Mouse (Mus musculus) lung, postnatal 10 days (tissue): ENCODE measurements around the gene Ankrd22.
"Not testable (repeated sequence)": the region's sequence is repeated elsewhere in the genome, so short reads cannot be mapped to it uniquely, and the experiment has no call there.

Experiments used
- DNase-seq: peaks from one replicate; pipeline ENCODE4 v3.0.0; 2021

Ankrd22 gene

DNA sequence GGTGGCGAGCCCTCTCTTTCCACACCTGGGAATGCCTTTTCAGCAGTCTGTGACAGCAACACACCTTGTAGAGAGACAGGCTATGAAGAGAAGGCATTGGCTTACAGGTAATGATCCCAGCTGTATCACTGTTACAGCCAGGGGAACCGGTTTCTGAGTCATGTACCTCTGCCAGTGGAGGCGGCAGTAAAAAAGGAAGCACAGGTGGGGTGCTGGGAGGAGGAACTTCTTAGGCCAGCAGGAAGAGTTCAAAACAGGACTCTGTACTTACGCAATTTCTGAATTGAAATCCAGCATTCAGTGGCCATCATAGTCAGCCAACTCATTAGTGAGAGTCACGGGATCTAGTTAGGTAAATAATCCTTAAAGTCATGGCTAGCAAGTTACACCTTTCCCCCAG, at the start of gene Ankrd22:
Gene Ankrd22 (minus strand): TSS at position 163 of the 400 bp plus-strand sequence.
- DNase-seq, result no peak

DNA sequence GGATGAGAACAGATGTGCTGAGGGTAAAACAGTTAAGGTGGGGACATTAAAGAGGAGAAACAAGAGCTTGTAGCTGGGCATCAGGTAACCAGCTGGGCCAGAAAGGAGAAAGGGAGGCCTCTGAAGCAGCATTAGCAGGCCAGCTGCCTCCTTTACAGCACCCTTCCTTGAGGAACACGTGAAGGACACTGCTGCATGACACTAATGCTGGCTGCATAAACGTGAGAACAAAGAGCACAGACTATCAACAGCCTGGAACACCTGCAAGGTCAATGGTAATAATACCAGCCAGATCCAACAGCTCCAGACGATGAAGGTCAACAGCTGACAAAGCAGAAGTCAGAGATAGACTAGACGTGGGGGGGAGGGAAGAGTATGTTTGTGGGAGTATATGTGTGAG, 48.3 kb upstream of the Ankrd22 start:
- no peak for DNase-seq

DNA sequence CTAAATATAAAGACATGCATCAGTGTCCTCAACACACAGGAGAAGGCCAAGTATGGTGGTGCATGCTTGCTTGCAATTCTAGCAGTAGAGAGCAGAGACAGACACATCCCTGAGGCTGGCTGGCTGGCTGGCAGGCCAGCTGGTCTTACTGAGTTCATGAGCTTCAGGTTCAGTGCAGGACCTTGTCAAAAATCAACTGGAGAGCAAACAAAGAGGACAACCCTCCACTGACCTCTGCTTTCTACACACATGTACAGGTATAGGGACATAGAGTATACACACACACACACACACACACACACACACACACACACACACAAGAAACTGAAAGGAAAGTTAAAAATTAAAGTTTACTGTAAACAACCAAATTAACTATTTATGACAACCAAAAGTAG, 47.4 kb upstream of the Ankrd22 start:
- DNase-seq, result no peak

DNA sequence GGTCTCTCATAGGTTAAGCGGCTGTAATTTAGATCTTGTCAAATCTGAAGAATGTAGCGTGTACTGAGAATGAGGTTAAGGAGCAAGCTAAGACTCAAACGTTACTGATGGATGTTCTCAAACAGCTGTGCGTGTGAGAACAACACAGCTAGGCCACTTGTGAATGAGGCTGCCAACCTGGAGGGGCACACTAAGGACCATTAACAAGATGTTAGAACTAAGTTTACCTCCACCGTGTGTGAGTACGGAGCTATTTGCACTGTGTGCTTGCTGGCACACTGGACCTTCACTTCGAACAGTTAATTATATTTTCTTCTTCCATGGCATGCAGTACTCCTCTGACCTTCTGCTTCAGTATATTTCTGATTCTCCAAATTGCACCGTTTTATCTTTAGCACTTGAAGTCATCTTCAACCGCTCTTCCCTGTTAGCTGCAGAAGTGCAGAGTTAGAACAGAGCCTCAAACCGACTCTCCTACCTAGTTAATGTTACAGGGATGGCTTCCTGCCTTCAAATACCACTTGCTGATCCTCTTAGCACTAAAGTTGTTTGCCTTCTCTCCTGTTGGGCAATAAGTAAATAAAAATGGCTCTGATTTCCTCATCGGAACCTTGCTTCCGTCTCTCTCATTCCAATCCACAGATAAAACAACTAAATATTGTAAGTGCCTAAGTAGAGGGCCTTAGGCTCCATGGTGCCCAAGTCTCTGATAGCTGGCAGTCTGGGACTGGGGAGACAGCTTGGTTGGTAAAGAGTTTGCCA, 46.8 kb upstream of the Ankrd22 start:
- DNase-seq, result no peak

DNA sequence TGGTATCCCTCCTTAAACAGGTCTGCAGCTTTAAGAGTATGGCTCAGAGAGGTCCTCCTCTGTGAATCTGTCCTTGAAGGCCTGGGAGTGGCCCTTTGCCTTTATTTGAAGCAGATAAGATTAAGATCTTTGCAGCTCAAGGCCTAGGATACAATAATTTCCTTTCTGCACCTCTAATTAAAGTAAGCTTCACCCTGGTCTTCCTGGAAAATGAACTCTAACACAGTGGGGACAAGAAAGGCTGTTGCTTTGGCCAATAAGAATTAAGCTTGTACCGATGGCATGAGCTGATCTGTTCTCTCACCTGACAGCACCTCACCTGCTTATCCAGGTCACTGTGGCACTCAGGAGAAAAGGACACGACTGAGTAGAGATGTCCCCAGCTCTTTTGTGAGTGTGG, 45.0 kb upstream of the Ankrd22 start:
- DNase-seq, result no peak

DNA sequence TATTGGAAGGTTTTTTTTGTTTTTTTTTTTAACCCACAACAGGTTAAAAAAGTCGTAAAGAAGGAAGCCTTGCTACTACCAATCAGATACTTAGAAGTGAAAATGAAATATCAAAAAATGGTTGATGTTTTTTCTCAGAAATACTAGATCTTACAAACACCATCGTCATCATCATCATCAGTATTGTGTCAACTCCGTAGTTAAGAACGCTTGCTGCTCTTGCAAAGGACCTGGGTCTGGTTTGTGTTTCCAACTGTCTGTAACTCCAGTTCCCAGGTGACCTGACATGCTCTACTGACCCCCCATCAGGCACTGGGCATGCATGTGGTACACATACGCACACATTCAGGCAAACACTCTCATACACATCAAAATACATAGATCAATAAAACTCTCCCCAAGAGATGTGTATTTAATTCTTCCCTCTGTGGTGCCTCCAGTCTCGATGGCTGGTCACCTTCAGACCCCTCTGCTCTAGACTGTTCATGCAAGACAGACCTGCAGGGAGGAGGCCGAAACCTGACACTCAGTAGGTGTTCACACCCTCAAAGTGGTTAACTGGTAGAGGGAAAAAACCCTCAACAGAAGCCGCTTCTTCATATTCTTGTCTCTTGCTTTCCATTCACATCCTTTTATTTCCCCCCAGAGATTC, 44.2 kb upstream of the Ankrd22 start:
- no peak for DNase-seq

DNA sequence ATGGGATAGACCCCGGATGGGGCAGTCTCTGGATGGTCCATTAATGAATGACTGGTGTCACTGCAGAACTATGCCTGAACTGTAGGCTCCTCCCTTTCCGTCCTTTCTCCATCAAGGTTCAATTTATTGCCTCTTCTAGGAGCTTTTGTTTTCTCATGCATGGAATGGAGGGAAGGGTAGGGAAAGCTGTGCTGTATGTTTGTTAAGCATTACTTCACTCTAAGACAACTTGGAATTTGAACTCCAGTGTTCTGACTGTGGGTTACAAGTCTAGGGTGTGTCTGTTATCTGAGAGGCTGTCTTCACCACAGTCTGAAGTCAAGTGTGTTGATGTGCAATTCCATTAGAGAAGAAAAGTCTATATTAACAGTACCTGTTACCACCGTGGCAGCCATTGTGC, 43.2 kb upstream of the Ankrd22 start:
- DNase-seq, result no peak

DNA sequence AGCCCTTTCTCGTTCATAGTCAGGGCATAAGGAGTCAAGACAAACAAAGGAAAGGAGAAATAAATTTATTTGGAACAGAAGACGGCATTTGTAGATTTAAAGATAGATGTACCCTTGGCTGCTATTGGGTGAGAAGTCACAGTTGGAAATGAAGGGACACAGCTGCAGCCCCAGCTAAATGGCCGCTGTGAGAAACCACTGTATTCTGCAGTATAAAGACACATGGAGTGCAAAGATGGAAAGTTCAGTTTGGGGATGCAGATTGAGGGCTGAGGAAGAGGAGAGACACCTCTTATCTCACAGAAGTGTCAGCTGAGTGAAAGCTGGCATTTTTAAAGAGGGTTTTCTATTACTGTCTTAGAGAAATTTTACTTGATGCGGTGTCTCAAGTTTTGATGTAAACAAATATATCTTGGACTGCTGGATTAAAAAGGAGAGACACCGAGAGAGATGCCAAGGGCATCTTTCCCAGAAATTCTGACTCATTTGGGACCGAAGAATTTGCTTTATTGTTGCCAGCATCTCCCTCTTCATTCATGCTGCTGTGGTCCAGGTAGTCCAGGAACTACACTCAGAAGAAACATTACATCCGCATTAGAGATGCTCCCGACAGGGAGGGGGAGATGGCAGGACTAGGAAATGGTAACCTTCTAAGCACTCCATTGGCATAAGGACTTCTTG, 41.0 kb upstream of the Ankrd22 start:
- DNase-seq, result peak; percentile 40

DNA sequence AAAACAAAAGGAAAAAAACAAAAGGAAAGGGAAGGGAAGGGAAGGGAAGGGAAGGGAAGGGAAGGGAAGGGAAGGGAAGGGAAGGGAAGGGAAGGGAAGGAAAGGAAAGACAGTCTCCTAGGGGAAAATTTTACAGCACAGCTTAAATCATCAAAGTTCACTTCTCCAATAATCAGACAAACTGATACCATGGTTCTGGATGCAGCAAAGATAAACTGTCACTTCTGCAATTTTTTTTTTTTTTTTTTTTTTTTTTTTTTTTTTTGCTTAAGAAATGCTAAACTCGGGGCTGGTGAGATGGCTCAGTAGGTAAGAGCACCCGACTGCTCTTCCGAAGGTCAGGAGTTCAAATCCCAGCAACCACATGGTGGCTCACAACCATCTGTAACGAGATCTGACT, 40.3 kb upstream of the Ankrd22 start:
- not testable (repeated sequence) for DNase-seq

DNA sequence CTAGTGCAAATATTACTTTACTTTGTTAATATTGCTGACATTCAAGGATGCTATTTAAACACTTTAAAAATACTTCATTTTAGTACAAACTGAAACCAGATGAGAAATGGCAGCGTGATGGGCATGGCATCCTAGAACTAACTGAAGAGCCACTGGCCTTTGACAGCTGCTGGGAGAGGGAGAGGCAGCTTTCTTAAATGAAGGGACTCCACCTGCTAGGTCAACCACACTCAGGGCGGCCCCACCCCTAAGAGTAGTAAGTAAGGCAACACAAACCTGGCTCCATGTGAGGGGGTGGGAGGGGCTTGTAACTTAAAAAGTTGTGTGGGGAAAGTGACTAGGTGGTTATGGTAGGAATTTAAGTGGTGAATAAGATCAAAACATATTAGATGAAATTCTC, 36.8 kb upstream of the Ankrd22 start:
- no peak for DNase-seq

DNA sequence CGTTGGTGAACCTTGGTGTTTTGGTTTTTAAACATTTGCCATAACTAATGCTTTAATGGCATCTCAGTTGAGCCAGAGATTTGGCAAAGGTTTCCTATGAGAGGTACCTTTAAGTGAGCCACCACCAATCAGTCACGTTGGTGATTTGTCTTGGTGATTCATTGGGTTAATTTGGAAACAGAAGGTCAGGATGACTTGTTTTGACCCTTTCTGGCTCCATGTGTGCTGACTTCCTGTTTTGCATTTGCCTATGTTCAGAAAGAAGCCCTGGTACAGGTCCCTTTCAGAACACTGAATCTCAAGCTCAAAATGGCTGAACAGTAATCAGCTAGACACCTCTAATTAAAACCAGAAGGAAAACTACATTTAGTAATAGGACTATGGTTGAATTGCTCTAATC, 33.6 kb upstream of the Ankrd22 start:
- no peak for DNase-seq

DNA sequence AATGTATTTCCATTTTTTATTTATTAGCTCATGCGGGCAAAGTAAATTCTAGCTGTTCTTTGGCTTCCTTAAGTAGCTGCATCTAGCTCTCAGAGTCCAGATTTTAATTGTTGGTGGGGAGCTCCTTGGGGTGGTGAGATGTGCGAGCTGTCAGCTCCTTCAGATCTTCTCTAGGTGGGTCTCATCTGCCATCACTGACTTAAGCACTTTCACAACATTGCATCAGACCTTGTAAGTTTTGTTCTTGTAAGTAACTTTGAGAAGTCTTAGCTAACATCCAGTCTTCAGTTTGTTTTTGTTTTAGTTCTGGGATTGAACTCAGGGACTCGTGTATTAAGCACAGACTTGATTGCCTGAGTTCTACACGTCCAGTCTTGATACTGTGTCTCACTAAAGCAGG, 33.0 kb upstream of the Ankrd22 start:
- no peak for DNase-seq

DNA sequence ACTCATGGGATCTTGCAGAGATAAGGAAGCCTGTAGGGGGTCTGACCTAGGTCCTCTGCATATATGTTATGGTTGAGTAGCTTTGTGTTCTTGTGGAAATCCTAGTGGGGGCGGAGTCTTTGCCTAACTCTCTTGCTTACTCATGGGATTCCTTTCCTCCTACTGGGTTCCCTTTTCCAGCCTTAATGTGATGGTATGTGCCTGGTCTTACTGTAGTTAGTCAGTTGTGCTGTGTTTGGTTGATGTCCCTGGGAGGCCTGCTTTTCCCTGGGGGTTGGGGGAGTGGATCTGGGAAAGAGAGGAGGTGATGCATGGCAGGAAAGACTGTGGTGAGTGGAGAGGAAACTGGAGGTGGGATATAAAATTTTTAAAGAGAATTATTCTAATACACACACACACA, 32.2 kb upstream of the Ankrd22 start:
- DNase-seq, result no peak

DNA sequence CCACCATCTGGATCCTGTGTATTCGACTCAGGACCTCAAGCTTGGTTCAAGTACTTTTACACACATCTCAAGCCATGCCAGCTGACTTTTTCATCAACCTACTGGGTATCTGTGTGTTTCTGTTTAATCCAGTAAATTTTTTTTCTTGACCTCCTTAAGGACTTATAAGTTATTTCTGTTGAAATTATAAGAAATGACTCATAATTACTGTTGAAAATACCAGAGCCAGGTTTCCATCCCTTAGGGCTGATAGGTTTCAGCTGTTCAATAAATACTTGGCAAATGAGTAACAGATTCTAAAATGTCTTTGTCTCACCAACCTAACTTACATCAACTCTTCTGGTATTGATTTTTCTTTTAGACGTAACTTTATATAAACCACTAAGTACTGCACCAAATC, 29.2 kb upstream of the Ankrd22 start:
- no peak for DNase-seq

DNA sequence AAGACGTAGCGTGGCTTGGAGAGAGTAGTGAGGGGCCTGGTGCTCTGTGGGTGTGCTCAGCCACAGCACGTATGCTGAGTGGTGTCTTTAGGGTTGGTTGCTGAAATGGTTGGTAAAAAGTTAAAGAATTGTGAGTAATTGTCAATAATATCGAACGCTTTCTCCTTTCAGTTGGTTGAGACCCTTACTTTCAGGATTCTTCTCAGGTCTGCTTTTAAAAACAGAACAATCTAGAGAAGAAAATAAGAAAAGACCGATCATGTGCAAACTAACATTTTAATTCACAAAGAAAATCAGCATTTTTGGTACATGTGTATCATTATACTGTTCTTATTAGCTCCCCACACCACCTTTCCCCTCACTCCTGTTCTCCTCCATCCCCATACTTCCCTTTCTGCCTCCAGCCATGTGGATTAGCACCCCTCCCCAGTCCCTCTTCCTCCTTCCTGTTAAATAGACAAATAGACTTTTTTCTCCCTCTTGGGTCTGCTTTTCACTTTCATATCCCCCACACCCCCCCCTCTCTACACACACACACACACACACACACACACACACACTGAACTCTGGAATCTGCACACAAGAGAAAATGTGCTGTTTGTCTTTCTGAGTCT, 28.4 kb upstream of the Ankrd22 start:
- no peak for DNase-seq

DNA sequence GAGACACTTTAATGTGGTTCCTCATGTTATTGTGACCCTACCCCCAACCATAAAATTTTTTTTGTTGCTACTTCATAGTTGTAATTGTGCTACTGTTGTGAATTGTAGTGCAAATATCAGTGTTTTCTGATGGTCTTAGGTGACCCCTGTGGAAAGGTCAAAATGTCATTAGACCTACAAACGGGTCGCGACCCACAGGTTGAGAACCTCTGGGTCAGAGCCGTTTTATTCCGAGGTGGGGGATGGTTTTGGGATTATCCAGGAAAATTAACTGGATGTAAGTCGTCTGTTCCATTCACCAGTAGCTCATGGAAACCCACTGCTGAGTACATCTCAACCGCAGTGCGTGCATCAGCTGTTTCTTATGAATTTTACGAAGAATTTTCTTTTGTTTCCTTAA, 27.8 kb upstream of the Ankrd22 start:
- no peak for DNase-seq

DNA sequence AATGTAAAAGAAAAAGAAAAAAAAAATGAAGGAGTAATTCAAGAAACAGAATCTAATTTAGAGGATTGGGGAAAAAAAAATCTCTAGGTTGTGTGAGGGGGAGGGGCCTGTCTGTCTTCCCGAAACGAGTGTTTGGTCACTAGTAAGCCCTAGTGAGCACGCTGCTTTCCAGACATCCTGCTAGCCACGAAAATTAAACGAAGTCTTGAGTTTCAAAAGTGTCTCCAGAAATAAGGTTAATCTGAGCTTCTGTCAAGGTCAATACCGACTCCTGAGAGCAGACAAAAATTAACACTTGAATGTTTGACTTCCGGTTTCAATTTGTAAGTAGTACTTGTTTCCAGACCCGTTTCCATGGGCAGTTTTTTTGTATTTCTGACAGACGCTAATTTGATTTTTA, 27.3 kb upstream of the Ankrd22 start:
- DNase-seq, result peak; percentile 31

DNA sequence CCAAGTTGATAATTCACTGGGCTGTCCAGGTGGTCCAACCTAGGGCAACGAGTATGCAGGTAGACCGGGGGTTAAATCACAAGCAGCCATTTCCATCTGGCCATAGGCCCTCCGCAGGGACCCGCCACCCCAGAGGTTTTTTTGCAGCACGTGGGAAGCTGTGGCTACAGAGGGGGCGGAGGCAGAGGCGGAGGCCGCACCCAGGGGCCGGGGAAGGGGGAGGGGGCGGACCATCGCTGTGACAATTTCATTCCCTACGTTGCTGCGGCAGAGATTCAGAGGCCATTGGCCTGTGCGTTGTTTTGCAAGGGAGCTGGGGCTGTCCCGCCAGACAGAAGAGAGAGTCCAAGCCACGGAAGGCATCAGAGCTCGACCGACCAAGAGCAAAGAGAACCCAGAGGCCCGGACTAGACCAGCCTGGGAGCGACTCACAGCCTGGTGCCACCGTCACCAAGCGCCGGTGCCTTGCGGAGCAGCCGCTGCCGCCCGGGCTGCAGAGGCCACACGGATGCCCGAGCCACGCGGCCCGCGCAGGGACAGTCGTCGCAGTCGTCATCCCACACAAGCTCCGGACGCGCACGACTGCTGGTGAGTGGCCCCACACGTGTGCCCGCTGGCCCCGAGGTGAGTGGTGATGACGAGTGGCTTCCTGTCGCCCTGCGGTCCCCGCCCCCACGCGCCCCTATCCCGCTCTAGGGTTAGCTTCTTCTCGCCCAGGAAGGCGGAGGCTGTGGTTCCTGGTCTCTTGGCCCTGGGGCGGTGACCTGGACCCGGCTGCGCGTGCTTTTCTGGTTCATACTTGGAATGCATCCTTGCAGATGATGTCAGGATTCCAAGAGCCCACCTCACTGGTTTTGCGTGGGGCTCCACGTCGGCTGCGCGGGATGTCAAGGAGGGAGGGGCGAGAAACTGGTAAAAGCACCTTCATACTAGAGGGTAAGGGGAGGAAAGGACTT, 26.4 kb upstream of the Ankrd22 start, which contains the start of gene Stambpl1:
Gene Stambpl1 (plus strand): TSS at position 222 of the 956 bp plus-strand sequence.
- peak; percentile 81 for DNase-seq

DNA sequence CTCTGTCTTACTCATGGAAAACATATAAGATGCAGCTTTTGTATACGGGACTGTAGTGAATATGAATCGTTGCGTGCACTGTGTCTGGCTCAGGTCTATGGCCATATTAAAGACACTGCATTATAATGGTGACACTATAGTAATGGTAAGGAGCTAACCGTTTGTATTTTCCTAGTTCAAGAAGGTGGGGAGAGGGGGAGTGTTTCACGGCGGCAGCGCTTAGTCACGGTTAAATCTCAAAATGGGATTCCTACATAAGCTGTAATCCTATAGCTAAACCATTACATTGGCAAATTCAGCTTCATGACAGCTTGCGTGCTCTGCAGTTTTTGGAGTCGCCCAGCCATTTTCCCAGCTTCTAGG, 25.8 kb upstream of the Ankrd22 start:
- no peak for DNase-seq

DNA sequence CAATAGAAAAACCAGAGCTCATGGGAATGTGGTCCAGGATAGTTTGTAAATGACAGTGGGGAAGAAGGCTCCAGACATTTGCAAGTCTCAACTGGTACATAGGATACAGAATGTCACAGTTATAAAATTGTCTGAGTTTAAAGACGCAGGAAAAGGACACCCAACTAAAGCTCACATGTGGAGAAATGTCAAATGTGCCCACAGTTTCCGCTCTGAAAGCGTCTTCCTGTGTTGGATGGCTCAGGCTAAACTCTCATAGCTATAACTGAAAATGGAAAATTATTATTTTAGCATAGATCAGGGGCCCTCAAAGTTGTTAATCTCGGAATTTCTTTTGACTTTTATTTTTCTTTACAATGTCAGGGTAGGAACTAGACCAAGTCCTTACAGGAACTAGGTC, 21.0 kb upstream of the Ankrd22 start:
- no peak for DNase-seq

DNA sequence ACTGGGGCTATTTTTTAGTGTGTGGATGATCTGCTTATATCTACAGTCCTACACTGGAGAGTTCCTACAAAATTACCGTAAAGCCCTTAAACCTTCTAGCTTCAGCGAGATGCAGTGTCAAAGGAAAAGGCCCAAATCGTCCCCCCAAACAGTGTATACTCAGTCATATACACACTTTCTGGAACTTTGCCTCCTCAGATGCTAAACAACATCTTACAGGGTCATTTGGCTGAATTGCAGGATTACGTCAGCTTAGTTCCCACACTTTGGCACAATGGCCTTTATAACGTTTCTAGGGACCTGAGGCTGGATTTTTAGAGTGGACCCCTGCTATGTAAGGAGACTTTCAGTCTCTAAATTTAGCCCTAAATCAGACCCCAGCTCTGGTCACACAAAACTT, 16.6 kb upstream of the Ankrd22 start:
- DNase-seq, result no peak

DNA sequence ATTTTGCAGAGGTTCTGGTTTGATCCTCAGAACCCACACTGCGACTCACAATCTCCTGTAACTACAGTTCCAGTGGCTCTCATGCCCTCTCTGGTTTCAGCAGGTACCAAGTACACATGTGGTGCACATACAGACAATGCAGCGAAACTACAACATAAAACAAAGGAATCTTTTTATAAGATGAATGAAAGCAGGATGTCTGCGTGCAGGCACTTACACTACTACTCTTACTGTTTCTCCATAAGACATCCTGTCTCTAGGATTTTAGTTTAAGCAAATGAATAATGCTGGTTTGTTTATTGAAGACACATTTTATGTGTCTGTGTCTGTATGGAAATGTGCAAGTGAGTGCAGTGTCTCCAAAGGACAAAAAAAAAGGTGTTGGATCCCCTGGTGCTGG, 15.4 kb upstream of the Ankrd22 start:
- no peak for DNase-seq

DNA sequence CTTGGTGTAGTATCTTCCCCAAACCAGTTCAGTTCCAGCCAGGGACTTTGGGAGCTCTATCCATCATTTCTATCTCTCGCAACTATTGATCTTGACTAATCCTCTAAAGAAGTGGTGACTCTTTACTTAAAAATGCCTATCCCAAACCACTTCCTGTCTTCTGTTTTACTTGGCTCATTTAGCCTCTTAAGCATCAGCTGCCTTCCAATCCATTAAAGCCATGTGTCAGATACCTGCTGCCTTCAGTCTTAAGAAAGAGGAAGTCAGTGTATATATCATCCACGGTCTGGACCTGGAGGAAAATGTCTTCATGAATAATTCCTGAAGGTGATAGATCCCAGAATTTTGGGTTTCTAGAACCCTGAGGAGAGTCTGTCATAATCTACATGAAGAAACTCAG, 14.5 kb upstream of the Ankrd22 start:
- no peak for DNase-seq
